Mouse (Mus musculus) spleen, adult 12 weeks (tissue): ENCODE data around the gene Taar7a.

Source experiments
- DNase-seq: peaks from one replicate; pipeline ENCODE4 v3.0.0; 2022; ENCODE audit warnings: low spot score

Taar7a gene

GRCm38 (mm10) chr10:23993381-23993780 lies at the start of gene Taar7a:
TSS of gene Taar7a (minus strand) at chr10:23993481.
- no peak for DNase-seq

DNA sequence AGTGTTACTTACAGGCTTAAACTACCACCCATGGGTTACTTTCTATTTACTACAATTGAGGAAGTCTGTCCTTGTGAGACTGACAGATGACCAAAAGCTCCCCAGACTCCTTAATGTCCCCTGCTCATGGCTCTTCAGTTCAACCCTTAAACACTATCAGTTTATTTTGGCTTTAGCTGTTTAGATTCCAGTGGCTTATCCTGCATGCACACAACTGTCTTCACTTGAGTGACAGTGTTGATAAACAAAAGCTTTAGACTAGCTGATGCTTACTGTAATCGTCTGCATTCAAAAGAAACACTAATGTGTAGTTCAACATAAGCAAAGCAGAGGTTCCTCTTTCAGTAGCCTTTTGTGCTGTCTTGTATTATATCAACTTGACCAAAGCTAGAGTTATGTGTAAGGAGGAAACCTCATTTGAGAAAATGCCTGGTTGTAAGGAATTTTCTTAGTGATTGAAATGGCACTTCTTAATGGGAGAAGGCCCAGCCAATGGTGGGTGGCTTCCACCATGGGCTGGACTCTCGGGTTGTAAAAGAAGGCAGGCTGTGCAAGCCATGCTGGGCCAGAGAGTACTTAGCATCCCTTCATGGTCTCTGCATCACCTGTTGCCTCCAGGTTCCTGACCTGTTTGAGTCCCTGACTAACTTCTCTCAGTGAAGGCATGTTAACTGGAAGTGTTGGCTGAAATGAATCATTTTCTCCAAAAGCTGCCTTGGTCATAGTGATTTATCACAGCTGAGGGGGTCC lies 47.0 kb upstream of the Taar7a start:
- DNase-seq: no peak

- DNase-seq: no peak
These were observed 44.0 kb upstream of the Taar7a start, which contains the start of gene Taar7e for GRCm38 (mm10) chr10:24037314-24037713. TSS of gene Taar7e (plus strand) at chr10:24037614.

GRCm38 (mm10) chr10:24031347-24031746 lies 38.1 kb upstream of the Taar7a start:
- DNase-seq: no peak

GRCm38 (mm10) chr10:24026922-24027321 lies 33.6 kb upstream of the Taar7a start, which contains the start of gene Taar7d:
TSS of gene Taar7d (plus strand) at chr10:24027222.
- DNase-seq: no peak

DNA sequence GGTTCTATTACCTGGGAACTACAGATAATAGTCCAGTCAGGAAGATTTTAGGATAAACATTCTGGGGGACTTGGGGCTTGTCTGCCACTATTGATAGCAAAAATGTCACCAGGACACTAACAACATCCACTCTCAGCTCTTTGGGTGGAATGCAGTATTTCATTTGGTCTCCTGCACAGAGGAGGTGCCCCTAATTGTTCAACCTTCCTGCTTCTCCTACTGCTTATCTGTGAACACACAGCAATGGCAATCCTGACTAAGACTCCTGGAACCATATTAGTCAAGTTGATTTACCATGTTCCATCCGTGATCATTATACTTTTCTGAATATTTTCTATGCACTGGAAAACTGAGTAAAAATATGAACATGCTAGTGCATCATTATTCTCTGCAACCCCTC lies 14.9 kb upstream of the Taar7a start:
- no peak for DNase-seq

DNA sequence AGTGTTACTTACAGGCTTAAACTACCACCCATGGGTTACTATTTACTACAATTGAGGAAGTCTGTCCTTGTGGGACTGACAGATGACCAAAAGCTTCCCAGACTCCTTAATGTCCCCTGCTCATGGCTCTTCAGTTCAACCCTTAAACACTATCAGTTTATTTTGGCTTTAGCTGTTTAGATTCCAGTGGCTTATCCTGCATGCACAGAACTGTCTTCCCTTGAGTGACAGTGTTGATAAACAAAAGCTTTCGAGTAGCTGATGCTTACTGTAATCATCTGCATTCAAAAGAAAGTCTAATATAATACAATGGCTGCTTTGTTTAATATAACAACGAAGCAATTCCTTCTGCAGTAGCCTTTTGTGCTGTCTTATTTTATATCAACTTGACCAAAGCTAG lies 13.8 kb upstream of the Taar7a start:
- no peak for DNase-seq

- DNase-seq: no peak
These were observed 13.2 kb upstream of the Taar7a start for GRCm38 (mm10) chr10:24006442-24006841.

- no peak for DNase-seq
These were observed 6.4 kb upstream of the Taar7a start, which contains the start of gene Taar7b for GRCm38 (mm10) chr10:23999639-24000038. TSS of gene Taar7b (plus strand) at chr10:23999939.

DNA sequence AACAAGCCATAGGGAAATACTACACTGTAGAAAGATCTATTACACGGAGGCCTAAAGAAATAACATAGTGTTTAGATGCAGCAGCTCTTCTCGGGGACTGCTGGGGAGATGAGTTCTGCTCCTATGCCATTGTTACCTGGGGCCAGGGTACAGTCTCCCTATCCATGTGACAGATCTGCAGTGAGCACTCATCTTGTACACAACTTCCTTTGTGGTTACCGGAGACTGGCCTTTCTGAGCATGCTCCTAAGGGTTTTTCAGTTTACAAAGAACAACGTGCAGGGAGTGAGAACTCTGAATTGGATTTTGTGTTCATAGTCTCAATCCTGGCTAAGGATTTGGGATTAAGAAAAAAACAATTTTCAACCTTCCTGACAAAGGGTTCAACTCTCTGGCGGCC lies 6.9 kb downstream of the Taar7a start:
- DNase-seq: no peak

GRCm38 (mm10) chr10:23985546-23985945 lies 7.7 kb downstream of the Taar7a start, which contains the start of gene Taar6:
TSS of gene Taar6 (minus strand) at chr10:23985646.
- no peak for DNase-seq

DNA sequence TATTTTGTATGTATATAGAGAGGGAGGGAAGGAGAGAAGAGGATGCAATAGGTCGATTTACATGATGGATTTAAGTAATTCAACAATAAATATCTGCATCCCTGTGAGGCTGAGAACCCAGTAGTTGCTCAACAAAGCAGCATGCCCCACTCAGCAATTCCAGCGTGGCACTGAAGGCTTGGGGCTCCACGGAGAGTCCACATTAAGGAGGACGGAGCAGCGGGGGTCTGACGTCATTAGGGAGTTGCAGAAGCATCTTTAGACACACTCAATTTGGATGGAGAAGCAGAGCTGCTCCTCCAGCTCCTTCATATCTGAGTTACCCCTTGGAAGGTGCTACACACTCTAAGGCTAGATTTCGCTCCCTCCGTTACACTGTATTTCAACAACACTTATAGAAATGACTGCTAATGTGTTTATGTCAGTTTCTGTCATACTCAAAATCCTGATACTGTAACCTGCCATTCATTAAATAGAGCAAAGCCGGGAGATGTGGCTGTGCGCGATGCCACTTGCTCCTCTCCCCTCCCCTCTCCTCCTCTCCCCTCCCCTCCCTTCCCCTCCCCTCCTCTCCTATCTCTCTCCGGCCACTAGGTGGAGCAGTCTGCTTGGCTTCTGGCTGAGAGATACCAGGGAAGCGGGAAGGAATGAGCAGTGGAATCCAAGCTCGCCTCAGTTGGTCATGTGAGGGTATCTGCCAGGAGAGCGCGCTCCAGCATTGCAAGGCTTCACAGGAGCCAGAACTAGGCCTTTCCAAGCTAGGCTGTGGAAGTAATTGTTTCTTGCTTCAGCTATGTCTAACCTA lies 14.2 kb downstream of the Taar7a start:
- DNase-seq: no peak

GRCm38 (mm10) chr10:23977958-23978357 lies 15.3 kb downstream of the Taar7a start:
- DNase-seq: no peak

DNA sequence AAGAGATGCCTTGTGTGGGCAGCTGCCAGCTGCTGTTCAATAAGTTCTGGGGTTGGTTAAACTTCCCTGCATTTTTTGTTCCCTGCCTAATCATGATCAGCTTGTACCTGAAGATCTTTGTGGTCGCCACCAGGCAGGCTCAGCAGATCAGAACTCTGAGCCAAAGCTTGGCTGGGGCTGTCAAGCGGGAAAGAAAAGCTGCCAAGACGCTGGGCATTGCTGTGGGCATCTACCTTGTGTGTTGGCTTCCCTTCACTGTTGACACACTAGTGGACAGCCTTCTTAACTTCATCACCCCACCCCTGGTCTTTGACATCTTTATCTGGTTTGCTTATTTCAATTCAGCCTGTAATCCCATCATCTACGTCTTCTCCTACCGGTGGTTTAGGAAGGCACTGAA lies 22.0 kb downstream of the Taar7a start:
- DNase-seq: no peak

- DNase-seq: no peak
These were observed 22.6 kb downstream of the Taar7a start, which contains the start of gene Taar5 for GRCm38 (mm10) chr10:23970656-23971165. TSS of gene Taar5 (plus strand) at chr10:23970706.

- DNase-seq: no peak
These were observed 28.2 kb downstream of the Taar7a start for GRCm38 (mm10) chr10:23964921-23965610.

DNA sequence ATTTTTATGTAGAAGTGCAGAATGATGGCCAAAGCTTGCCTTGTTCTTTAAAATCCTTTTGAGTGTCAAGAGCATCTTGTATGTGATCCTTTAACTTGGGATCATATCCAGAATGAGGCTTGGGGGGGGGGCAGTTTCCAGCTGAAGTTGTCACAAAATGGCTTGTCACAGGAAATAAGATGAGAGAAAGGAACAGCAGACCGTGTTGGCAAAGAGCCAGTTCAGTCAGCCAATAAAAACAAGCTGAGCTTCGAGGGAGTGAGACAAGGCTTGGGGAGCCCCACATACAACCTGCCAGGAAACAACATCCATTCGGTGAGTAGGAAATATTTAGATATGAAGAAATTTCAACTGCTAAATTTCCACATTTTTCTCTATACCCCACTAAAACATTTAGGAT lies 29.8 kb downstream of the Taar7a start:
- no peak for DNase-seq

- DNase-seq: no peak
These were observed 32.8 kb downstream of the Taar7a start, which contains the start of gene Taar4 for GRCm38 (mm10) chr10:23960444-23960915. TSS of gene Taar4 (plus strand) at chr10:23960494.

- DNase-seq: no peak
These were observed 34.2 kb downstream of the Taar7a start for GRCm38 (mm10) chr10:23959071-23959470.

- no peak for DNase-seq
These were observed 41.6 kb downstream of the Taar7a start for GRCm38 (mm10) chr10:23951714-23952113.

- no peak for DNase-seq
These were observed 43.7 kb downstream of the Taar7a start, which contains the start of gene Taar3 for GRCm38 (mm10) chr10:23949508-23950005. TSS of gene Taar3 (plus strand) at chr10:23949558.

GRCm38 (mm10) chr10:23948026-23948425 lies 45.3 kb downstream of the Taar7a start:
- DNase-seq: no peak
